ENCODE assay signal across 25 mouse cellular contexts in genomic region chr12:102309800-102310195, GRCm38 (mm10). TPM values are rescaled to one million over a fixed set of nuclear protein-coding genes. Genes with fewer than 3 reads are reported as not detected.
DNase-seq lines count a peak whose midpoint lies in the region; ATAC-seq and TF ChIP-seq lines count a peak whose summit lies in the region.
"Had no signal": no experiment of that assay in that cellular context is flagged by ENCODE, and none has a peak within 500 bp of the region (broad histone marks: within the 10 kb centered on the region; RNA-seq: fewer than 3 reads in every experiment).

No protein-coding gene starts in this region.

- DNase-seq in liver, postnatal 0 days, result no peak
- DNase-seq in liver, embryonic 11.5 days (ENCODE audit: low spot score), result no peak
- no peak for DNase-seq in thymus, adult 2 months
- DNase-seq in thymus, postnatal 25 days, result no peak
- peak; percentile 61 for DNase-seq in brain, adult 2 months (ENCODE audit: low read depth, low spot score)
- no peak for DNase-seq in midbrain, embryonic 10.5 days (ENCODE audit: low spot score)
- DNase-seq: adrenal gland, adult 8-10 months; adrenal gland, postnatal 14 days; adrenal gland, postnatal 36 days; cerebellum, adult 11 months; cerebellum, adult 18-20 months; cerebellum, adult 8-10 months; cerebellum, adult 9-11 months; cerebellum, postnatal 14 days; cerebellum, postnatal 36 days; embryo, embryonic 11 days; forebrain, postnatal 0 days had no signal

- no peak overlapping the region for H3K4me3 ChIP-seq in liver, postnatal 0 days (ENCODE audit: low read depth, low read length)
- H3K4me3 ChIP-seq in liver, embryonic 11.5 days (ENCODE audit: low read depth, low read length), result no peak overlapping the region
- no peak overlapping the region for H3K4me3 ChIP-seq in thymus, adult 2 months (ENCODE audit: control insufficient read depth, insufficient read depth, low read length)
- no peak overlapping the region for H3K4me3 ChIP-seq in midbrain, embryonic 10.5 days
- H3K4me3 ChIP-seq: embryonic facial prominence, embryonic 13.5 days; embryonic facial prominence, embryonic 15.5 days; erythroblast, embryonic 14.5 days; forebrain, embryonic 10.5 days; forebrain, embryonic 12.5 days had no signal

- no peak overlapping the region for H3K9ac ChIP-seq in liver, postnatal 0 days (replicated peaks)
- no peak overlapping the region for H3K9ac ChIP-seq in liver, embryonic 11.5 days (ENCODE audit: low read depth, low read length)
- H3K9ac ChIP-seq: embryonic facial prominence, embryonic 13.5 days; embryonic facial prominence, embryonic 15.5 days; forebrain, embryonic 12.5 days; forebrain, postnatal 0 days had no signal

- H3K27me3 ChIP-seq in liver, postnatal 0 days (ENCODE audit: insufficient read depth, low read length), result no peaks in the 10 kb centered on the region
- H3K27me3 ChIP-seq in liver, embryonic 11.5 days (replicated peaks; ENCODE audit: control insufficient read depth, insufficient read depth, low read length), result no peaks in the 10 kb centered on the region
- no peaks in the 10 kb centered on the region for H3K27me3 ChIP-seq in thymus, adult 2 months (ENCODE audit: control insufficient read depth, insufficient read depth, low read length)
- H3K27me3 ChIP-seq in midbrain, embryonic 10.5 days (ENCODE audit: low read depth, poor library complexity, severe bottlenecking), result no peaks in the 10 kb centered on the region
- H3K27me3 ChIP-seq: embryonic facial prominence, embryonic 13.5 days; embryonic facial prominence, embryonic 15.5 days; forebrain, embryonic 12.5 days; Patski had no signal

- 74% methylated on average over 8 of the region's 8 CpGs for WGBS in liver, postnatal 0 days (ENCODE audit: insufficient replicate concordance)
- WGBS in liver, embryonic 11.5 days, result 86% methylated on average over 8 of the region's 8 CpGs
- 92% methylated on average over 8 of the region's 8 CpGs for WGBS in thymus, adult 2 months
- WGBS in midbrain, embryonic 10.5 days, result 90% methylated on average over 8 of the region's 8 CpGs

- H3K27ac ChIP-seq in liver, postnatal 0 days (ENCODE audit: low read depth), result 0 out of 2 replicates have a peak overlapping the region, but pooled peaks have one; percentile 6
- H3K27ac ChIP-seq in liver, embryonic 11.5 days (ENCODE audit: low read depth, low read length), result no peak overlapping the region
- H3K27ac ChIP-seq in thymus, adult 2 months (ENCODE audit: control insufficient read depth, insufficient read depth, low read length), result peak overlapping the region; percentile 31
- H3K27ac ChIP-seq in midbrain, embryonic 10.5 days (replicated peaks), result no peak overlapping the region
- H3K27ac ChIP-seq: embryonic facial prominence, embryonic 13.5 days; embryonic facial prominence, embryonic 15.5 days; forebrain, embryonic 10.5 days; forebrain, embryonic 12.5 days had no signal

- no peaks in the 10 kb centered on the region for H3K9me3 ChIP-seq in liver, postnatal 0 days (ENCODE audit: low read length)
- H3K9me3 ChIP-seq in liver, embryonic 11.5 days (ENCODE audit: control insufficient read depth, low read length), result 0 out of 2 replicates have a peak, but pooled peaks cover 2% of the 10 kb centered on the region
- no peaks in the 10 kb centered on the region for H3K9me3 ChIP-seq in midbrain, embryonic 10.5 days (replicated peaks)
- H3K9me3 ChIP-seq: embryonic facial prominence, embryonic 13.5 days; embryonic facial prominence, embryonic 15.5 days; forebrain, embryonic 10.5 days; forebrain, embryonic 12.5 days had no signal

- H3K36me3 ChIP-seq in liver, postnatal 0 days (replicated peaks; ENCODE audit: insufficient read depth, low read length), result peaks cover 18% of the 10 kb centered on the region
- peaks cover 7% of the 10 kb centered on the region; the same call in 1 of the 2 replicates for H3K36me3 ChIP-seq in liver, embryonic 11.5 days (ENCODE audit: control insufficient read depth, insufficient read depth, low read length)
- no peaks in the 10 kb centered on the region for H3K36me3 ChIP-seq in thymus, adult 2 months (ENCODE audit: control insufficient read depth, insufficient read depth, low read length)
- no peaks in the 10 kb centered on the region for H3K36me3 ChIP-seq in midbrain, embryonic 10.5 days
- H3K36me3 ChIP-seq: embryonic facial prominence, embryonic 15.5 days; forebrain, embryonic 12.5 days had no signal

- no peak overlapping the region for H3K4me2 ChIP-seq in liver, postnatal 0 days (ENCODE audit: low read depth, low read length)
- H3K4me2 ChIP-seq in liver, embryonic 11.5 days, result no peak overlapping the region
- H3K4me2 ChIP-seq: embryonic facial prominence, embryonic 13.5 days; embryonic facial prominence, embryonic 15.5 days; forebrain, embryonic 12.5 days had no signal

- no peak for ATAC-seq in liver, postnatal 0 days
- no peak for ATAC-seq in liver, embryonic 11.5 days (replicated peaks; ENCODE audit: low FRiP score)
- ATAC-seq: activated CD4-positive, CD25-positive, alpha-beta regulatory T cell, adult 4 months; forebrain, embryonic 14.5 days; forebrain, postnatal 0 days; Patski had no signal

- TF ChIP-seq CTCF in liver, postnatal 0 days (IDR thresholded peaks at IDR 0.05; ENCODE audit: low read depth), result no peak
- TF ChIP-seq CTCF in thymus, adult 2 months (IDR thresholded peaks at IDR 0.05; ENCODE audit: borderline replicate concordance, control insufficient read depth, extremely low read depth, insufficient read depth, low read length, poor library complexity), result no peak

- H3K4me1 ChIP-seq in liver, postnatal 0 days (ENCODE audit: insufficient read depth), result peaks cover 46% of the 10 kb centered on the region
- H3K4me1 ChIP-seq in liver, embryonic 11.5 days (replicated peaks; ENCODE audit: control insufficient read depth, insufficient read depth, low read length), result peaks cover 13% of the 10 kb centered on the region
- peaks cover 47% of the 10 kb centered on the region for H3K4me1 ChIP-seq in thymus, adult 2 months (replicated peaks; ENCODE audit: control insufficient read depth, insufficient read depth, low read length)
- peaks cover 6% of the 10 kb centered on the region for H3K4me1 ChIP-seq in midbrain, embryonic 10.5 days

- TF ChIP-seq POLR2A in thymus, adult 2 months (IDR thresholded peaks at IDR 0.05; ENCODE audit: control insufficient read depth, extremely low read depth, insufficient read depth, low read length, poor library complexity), result no peak

- no peak for TF ChIP-seq EP300 in liver, postnatal 0 days (IDR thresholded peaks at IDR 0.05; ENCODE audit: low read depth)

RNA-seq across cellular contexts. Expression of gene Rin3, which starts 26.9 kb away (rescaled TPM):
- polyA plus RNA-seq in liver, postnatal 0 days (2015; fragmentation: Nextera tagmentation; extraction: Ambion mirVana), result 8.3 and 10.0 TPM in 2 replicates
- polyA plus RNA-seq in liver, embryonic 11.5 days (2014; fragmentation: Nextera tagmentation; extraction: Ambion mirVana), result 10.2 and 12.9 TPM in 2 replicates
- polyA plus RNA-seq in thymus, adult 2 months (2012; rRNA removed), result 25.4 and 33.8 TPM in 2 replicates
- 4.2 and 4.6 TPM in 2 replicates for polyA plus RNA-seq in midbrain, embryonic 10.5 days (2016; fragmentation: Nextera tagmentation; extraction: Ambion mirVana)

Comparison
In these comparisons a context has a peak if more than half of its experiments do, and no peak if none do; other contexts are left out.
1. H3K27ac ChIP-seq: peak in liver, postnatal 0 days (single experiment) and thymus, adult 2 months (single experiment); none in liver, embryonic 11.5 days (single experiment) and midbrain, embryonic 10.5 days (single experiment).